Mouse (Mus musculus): ENCODE data around the gene Galnt7. TPM values are rescaled to one million over a fixed set of nuclear protein-coding genes. Genes with fewer than 3 reads are reported as not detected.

Gene Galnt7
- polyA plus RNA-seq, 1 experiment from 2014 or later: 10.1 TPM

DNA sequence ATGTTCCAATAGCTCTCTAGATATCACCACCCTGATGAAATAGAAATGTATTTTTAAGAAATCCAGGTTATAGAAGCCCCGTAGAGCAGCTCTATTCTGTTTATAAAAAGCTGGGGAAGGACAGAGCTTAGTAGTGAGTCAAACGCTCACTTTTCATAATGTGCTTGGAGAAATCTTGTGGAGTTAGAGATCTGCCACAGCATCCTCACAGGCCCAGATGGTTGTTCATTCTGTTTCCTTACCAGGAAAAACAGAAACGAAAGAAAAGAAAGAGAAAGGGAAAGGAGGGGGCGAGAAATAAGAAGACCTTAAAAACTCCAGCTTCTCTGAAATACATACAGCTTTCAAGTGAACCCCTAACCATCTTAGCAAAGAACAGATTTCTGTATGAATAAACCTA lies 28.9 kb downstream of the Galnt7 start:
- no peak overlapping the region for H3K9ac ChIP-seq (replicated peaks)
- no peaks in the 10 kb centered on the region for H3K27me3 ChIP-seq
- no peaks in the 10 kb centered on the region for H3K36me3 ChIP-seq
- no peaks in the 10 kb centered on the region for H3K4me1 ChIP-seq
- H3K4me3 ChIP-seq: no peak overlapping the region
- no peak for ATAC-seq (replicated peaks)
- no peaks in the 10 kb centered on the region for H3K9me3 ChIP-seq
- no peak overlapping the region for H3K4me2 ChIP-seq (replicated peaks)
- H3K27ac ChIP-seq (replicated peaks): no peak overlapping the region
- 86% methylated on average over 4 of the region's 4 CpGs for WGBS

DNA sequence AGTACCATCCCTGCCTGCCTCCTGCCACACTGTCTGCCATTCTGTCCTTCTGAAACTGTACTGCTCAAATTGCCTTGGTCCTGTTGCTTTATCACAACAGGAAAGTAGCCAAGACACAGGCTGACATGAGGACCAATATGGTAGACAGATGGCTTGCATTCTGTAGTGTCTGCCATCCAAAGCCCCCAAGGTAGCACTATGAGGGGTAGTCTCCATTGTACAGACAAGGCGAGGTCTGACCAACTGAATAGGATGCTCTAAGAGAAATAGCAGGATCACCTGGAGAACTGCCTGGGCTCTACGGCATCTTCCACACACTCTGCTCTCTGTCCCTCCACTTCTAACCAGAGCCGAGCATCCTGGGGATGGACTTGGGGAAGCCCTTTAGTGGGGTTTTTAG lies 29.8 kb downstream of the Galnt7 start:
- ATAC-seq (replicated peaks): no peak
- H3K36me3 ChIP-seq: no peaks in the 10 kb centered on the region
- no peaks in the 10 kb centered on the region for H3K27me3 ChIP-seq
- H3K4me1 ChIP-seq: no peaks in the 10 kb centered on the region
- no peak overlapping the region for H3K27ac ChIP-seq (replicated peaks)
- no peak overlapping the region for H3K4me3 ChIP-seq
- H3K4me2 ChIP-seq (replicated peaks): no peak overlapping the region
- H3K9me3 ChIP-seq: no peaks in the 10 kb centered on the region
- WGBS: 96% methylated on average over 3 of the region's 3 CpGs
- no peak overlapping the region for H3K9ac ChIP-seq (replicated peaks)

DNA sequence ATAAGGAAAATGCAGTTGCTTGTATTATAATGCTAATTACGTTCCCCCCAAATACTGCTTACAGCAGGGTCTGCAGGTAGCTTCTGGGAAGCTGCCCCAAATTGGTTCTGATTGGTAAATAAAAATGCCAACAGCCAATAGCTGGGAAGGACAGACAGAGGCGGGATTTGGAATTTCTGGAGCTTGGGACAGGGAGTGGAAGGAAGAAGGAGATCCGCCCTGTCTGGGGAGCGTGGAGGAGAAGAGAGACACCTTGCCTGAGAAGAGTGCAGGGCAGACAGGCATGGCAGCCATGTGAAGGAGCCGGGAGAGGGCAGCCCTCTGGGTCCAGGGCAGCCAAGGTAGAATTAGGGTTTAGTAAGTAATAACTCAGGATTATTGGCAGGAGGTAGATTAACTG lies 35.9 kb downstream of the Galnt7 start:
- H3K4me2 ChIP-seq (replicated peaks): no peak overlapping the region
- ATAC-seq (replicated peaks): no peak
- WGBS: 61% methylated on average over 5 of the region's 5 CpGs
- no peak overlapping the region for H3K9ac ChIP-seq (replicated peaks)
- H3K4me1 ChIP-seq: no peaks in the 10 kb centered on the region
- no peak overlapping the region for H3K27ac ChIP-seq (replicated peaks)
- H3K27me3 ChIP-seq: no peaks in the 10 kb centered on the region
- H3K9me3 ChIP-seq: no peaks in the 10 kb centered on the region
- H3K4me3 ChIP-seq: no peak overlapping the region
- no peaks in the 10 kb centered on the region for H3K36me3 ChIP-seq

DNA sequence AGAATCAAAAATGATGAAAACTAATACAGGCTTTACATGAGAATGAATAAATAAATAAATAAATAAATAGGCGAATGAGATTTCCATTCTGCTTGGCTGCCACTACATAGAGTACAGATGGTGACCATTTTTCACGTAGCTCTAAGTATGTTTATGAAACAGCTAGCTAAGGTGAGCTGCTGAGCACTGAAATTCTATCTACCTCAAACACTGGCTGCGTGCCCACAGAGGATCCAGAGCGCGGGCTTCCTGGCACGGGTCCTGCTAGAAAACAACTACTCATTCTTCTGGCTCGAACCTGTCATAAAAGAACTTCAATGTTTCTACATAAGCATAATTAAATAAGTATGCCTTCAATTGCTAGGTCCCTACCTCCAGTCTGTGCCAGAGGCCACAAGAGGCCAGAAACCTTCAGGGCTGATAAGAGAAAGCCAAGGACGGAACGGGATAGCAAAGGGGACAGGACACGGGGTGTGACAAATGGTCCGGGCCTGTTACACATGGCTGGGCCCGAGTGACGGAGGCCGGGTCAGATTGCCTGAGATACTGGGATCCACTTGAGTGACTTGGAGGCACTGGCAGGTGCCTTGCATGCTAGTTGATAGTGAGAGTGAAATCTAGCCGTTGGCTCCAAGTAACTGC lies 37.7 kb downstream of the Galnt7 start:
- Histone ChIP-seq H3K9me3 (no peaks in the 10 kb centered on the region), H3K27me3 (no peaks in the 10 kb centered on the region), H3K4me2 (replicated peaks) (no peak overlapping the region), H3K27ac (replicated peaks) (no peak overlapping the region), H3K4me3 (no peak overlapping the region), H3K36me3 (no peaks in the 10 kb centered on the region), H3K9ac (replicated peaks) (no peak overlapping the region), H3K4me1 (peaks cover 10% of the 10 kb centered on the region)
- ATAC-seq (replicated peaks): no peak
- 68% methylated on average over 15 of the region's 15 CpGs for WGBS

DNA sequence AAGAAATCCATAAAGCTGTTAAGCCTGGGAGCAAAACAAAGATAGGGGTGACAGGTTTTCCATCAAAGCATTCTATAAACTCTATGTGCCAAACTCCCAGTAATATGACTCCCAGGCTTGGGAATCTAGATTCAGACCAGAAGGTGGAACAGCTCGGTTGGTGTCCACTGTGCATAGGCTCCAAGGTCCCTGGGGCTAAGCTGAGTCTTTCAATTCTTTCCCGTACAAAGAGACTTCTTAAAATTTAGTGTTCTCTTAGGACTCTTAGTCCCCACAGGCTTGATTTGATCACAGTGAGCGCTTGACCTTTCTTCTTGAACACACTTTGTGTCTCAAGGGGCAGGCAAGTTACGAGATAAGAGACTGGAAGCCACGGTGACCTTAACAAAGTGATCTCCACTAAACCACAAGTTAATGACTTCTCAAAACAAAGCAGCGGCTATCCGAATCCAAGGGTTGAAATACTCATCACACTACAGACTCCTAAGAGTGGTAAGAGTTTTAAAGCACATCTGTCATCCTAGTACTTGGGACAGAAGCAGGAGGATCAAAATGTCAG lies 41.3 kb downstream of the Galnt7 start:
- Histone ChIP-seq H3K27ac (replicated peaks) (no peak overlapping the region), H3K9me3 (no peaks in the 10 kb centered on the region)

DNA sequence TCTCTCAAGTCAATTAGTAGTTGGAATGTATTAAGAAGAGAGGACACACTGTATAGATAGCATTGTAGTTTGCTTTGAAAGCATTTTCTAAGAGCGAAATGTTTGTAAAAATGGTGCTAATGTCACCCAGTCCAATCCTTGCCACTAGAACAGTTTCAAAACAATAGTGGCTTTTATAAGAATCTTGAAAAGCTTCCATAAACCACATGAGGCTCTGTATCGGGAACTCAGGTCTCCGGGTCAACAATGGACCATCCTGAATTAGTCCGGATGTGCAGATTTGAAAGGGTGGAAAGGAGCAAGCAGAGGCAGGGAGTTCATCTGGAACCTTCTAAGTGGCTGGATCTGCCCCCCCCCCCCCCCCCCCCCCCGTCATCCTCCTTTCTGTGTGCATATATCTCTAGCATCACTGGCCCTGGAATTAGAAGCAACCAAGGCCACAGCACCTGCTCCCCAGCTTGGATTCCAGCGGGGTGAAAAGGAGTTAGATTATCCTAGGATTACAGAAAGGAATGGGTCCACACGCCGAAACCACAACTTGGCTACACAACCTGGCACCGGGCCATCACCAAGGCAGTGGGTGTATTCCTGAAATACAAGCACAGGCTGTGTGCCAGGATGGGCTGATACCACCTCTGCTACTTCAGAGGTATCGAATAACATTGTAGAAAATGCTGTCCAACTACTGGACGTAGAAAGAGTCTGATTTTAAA lies 42.0 kb downstream of the Galnt7 start:
- H3K4me3 ChIP-seq: no peak overlapping the region
- no peak for ATAC-seq (replicated peaks)
- no peak overlapping the region for H3K9ac ChIP-seq (replicated peaks)
- H3K27ac ChIP-seq (replicated peaks): no peak overlapping the region
- H3K4me2 ChIP-seq (replicated peaks): no peak overlapping the region
- WGBS: 49% methylated on average over 10 of the region's 11 CpGs
- H3K4me1 ChIP-seq: peaks cover 10% of the 10 kb centered on the region
- H3K36me3 ChIP-seq: no peaks in the 10 kb centered on the region
- no peaks in the 10 kb centered on the region for H3K27me3 ChIP-seq
- no peaks in the 10 kb centered on the region for H3K9me3 ChIP-seq

More for the DNA sequence above, 41.3 kb downstream of the Galnt7 start:
- 54% methylated on average over 7 of the region's 7 CpGs for WGBS
- no peak for ATAC-seq (replicated peaks)
- Histone ChIP-seq H3K4me2 (replicated peaks) (no peak overlapping the region), H3K36me3 (no peaks in the 10 kb centered on the region), H3K27me3 (no peaks in the 10 kb centered on the region), H3K4me1 (peaks cover 10% of the 10 kb centered on the region), H3K9ac (replicated peaks) (no peak overlapping the region), H3K4me3 (no peak overlapping the region)

DNA sequence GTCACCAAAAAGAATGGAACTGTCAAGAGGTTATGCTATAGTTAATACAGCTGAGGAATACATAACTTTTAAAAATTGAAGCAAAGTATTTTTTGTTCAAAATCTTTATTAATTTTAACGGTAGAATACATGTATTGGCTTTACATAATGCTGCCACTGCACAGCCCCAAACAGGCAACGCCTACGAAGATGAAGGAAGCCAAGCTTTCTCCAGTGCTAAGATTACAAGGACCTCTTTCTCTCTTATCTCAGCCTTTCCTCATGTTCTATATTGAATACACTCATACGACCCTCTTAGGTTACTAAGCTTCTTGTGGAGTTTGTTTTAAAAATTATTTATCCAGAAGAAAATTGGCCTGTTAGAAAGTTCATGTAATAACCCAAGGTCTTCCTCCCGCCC lies 50.3 kb downstream of the Galnt7 start:
- no peak for ATAC-seq (replicated peaks)
- no peak overlapping the region for H3K4me2 ChIP-seq (replicated peaks)
- 90% methylated on average over 5 of the region's 5 CpGs for WGBS
- H3K4me3 ChIP-seq: no peak overlapping the region
- H3K36me3 ChIP-seq: no peaks in the 10 kb centered on the region
- H3K27ac ChIP-seq (replicated peaks): no peak overlapping the region
- no peaks in the 10 kb centered on the region for H3K9me3 ChIP-seq
- no peak overlapping the region for H3K9ac ChIP-seq (replicated peaks)
- H3K4me1 ChIP-seq: peaks cover 7% of the 10 kb centered on the region
- H3K27me3 ChIP-seq: no peaks in the 10 kb centered on the region

DNA sequence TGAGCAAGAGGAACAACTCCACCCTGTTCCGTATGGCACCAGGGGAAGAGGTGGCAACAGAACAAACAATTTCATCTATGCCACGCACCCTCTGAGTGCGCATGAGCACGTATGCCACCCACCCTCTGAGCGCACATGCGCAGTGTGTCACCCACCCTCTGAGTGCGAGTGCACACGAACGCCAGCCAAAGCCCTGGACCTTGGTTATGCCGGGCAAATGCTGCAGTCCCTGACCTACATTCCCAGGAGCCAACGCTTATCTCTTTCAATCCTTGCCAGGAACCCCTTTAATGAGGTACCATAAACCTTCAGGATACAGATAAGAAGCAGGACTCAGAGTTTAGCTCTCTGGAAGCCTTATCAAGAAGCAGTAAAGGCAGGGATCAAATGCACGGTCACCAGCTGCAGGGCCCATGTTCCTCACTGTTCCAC lies 50.8 kb downstream of the Galnt7 start:
- no peaks in the 10 kb centered on the region for H3K27me3 ChIP-seq
- H3K27ac ChIP-seq (replicated peaks): no peak overlapping the region
- no peak overlapping the region for H3K4me3 ChIP-seq
- no peak for ATAC-seq (replicated peaks)
- no peaks in the 10 kb centered on the region for H3K9me3 ChIP-seq
- 90% methylated on average over 12 of the region's 12 CpGs for WGBS
- H3K36me3 ChIP-seq: no peaks in the 10 kb centered on the region
- no peak overlapping the region for H3K9ac ChIP-seq (replicated peaks)
- H3K4me1 ChIP-seq: peaks cover 7% of the 10 kb centered on the region
- H3K4me2 ChIP-seq (replicated peaks): no peak overlapping the region

DNA sequence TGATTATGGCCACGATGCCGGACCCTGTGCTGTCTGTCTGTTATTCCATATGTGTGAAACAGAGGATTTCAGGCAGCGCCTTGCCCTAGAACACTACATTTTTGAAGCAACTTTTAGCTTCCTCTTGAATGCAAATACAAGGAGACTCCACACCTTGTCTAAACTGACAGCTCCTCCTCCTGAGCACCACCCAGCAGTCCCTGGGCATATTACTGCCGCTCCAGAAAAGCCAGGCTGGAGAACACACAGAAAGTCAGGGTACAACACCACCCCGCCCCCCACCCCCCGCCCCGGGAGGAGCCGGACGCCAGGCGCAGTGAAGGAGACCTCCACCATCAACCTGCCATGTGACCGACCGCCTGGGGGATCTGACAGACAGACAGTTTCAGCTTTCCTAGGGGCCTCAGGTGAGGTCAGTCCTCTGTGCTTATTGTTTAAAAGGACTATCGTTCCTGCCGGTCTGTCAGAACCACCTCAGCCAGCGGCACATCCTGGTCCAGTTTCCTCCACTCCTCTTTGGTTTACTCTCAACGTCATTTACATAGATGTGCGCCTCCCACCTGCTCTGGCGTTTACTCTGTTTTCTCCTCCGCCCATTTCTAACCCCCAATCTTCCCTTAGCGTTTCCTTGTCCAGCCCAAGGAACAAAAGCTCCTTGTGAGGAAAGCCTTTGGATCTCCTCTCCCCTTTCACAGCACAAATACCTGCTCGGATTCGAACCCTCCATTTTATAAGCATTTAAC lies 52.8 kb downstream of the Galnt7 start:
- 19% methylated on average over 22 of the region's 22 CpGs for WGBS
- Histone ChIP-seq H3K27me3 (no peaks in the 10 kb centered on the region), H3K9me3 (no peaks in the 10 kb centered on the region), H3K27ac (replicated peaks) (no peak overlapping the region), H3K36me3 (no peaks in the 10 kb centered on the region), H3K4me3 (0 out of 2 replicates have a peak overlapping the region, but pooled peaks have one; percentile 11), H3K4me2 (replicated peaks) (peak overlapping the region; percentile 22; the same call in 1 of the 2 replicates), H3K9ac (replicated peaks) (0 out of 2 replicates have a peak overlapping the region, but pooled peaks have one; percentile 7), H3K4me1 (peaks cover 7% of the 10 kb centered on the region)
- ATAC-seq (replicated peaks): 0 out of 2 replicates have a peak, but pooled peaks have one; percentile 41

DNA sequence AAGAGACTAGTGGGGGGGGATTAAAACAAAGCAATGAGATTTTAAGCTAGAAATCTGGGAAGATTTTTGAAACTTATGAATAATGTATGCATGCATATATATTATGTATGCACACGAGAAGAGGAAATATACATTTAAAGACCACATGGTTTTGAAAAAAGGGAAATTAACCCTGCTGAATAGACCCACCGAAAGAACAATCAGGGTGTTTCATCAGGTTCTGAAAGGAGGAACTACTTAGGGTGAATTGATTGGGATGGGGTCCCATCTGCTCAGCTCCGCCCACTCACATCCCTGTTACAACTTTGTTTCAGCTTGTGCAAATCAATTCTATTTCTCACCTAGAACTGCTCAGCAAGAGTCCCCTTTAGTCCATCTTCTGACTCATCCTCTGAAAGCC lies 57.0 kb downstream of the Galnt7 start:
- H3K36me3 ChIP-seq: no peaks in the 10 kb centered on the region
- no peak overlapping the region for H3K4me3 ChIP-seq
- H3K27me3 ChIP-seq: no peaks in the 10 kb centered on the region
- 26% methylated on average over 3 of the region's 3 CpGs for whole genome bisulfite sequencing
- H3K4me2 ChIP-seq (replicated peaks): no peak overlapping the region
- peaks cover 7% of the 10 kb centered on the region for H3K4me1 ChIP-seq
- no peak overlapping the region for H3K27ac ChIP-seq (replicated peaks)
- no peak for ATAC-seq (replicated peaks)
- no peak overlapping the region for H3K9ac ChIP-seq (replicated peaks)
- no peaks in the 10 kb centered on the region for H3K9me3 ChIP-seq

DNA sequence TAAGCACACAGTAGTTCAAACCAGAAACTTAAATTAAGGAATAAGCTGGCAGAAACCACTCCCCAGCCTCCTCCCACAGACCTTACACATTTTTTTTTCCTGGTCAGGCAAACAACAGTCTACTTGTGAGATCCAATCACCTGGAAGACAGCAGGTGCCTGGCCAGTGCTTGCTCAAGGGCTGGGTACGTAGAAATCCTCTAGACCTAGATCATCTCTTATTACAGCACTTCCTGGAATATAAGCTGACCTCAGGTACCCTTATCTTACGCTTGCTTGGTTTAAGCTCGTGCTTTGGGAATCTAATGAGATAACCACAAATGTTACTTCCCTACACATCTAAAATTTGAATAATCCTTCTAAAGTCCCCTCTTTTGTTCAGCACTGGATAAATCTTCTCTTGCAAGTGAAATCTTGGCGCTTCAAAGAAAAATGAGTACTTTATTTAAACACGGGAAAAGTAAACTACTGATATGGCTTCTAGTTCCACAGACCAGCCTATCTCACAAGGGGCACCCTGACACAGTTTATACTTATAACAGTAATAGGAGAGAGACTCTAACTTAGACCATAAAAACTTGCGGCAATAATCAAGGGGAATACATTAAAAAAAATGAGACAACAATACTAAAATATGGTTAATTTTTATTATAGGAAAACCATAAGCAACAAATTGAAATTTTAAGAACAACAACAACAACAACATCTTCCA lies 58.5 kb downstream of the Galnt7 start:
- Histone ChIP-seq H3K27me3 (no peaks in the 10 kb centered on the region), H3K4me2 (replicated peaks) (no peak overlapping the region), H3K4me3 (no peak overlapping the region), H3K9ac (replicated peaks) (no peak overlapping the region), H3K36me3 (no peaks in the 10 kb centered on the region), H3K27ac (replicated peaks) (no peak overlapping the region), H3K4me1 (no peaks in the 10 kb centered on the region), H3K9me3 (no peaks in the 10 kb centered on the region)
- WGBS: 71% methylated on average over 6 of the region's 6 CpGs
- ATAC-seq (replicated peaks): no peak

Data from forebrain, embryonic 15.5 days (tissue).